Mouse (Mus musculus): ENCODE data around the gene 4931428F04Rik. TPM values are rescaled to one million over a fixed set of nuclear protein-coding genes. Genes with fewer than 3 reads are reported as not detected.
"Not testable (repeated sequence)": the region's sequence is repeated elsewhere in the genome, so short reads cannot be mapped to it uniquely, and the experiment has no call there.

4931428F04Rik gene
- polyA plus RNA-seq, 1 experiment from 2014 or later: 9.1 TPM

GRCm38 (mm10) chr8:105254966-105255350, 34.7 kb downstream of the 4931428F04Rik start, which contains the start of gene B3gnt9:
Gene B3gnt9 (minus strand): TSS chr8:105255153.
- Histone ChIP-seq H3K4me2 (peak within 1 kb of the TSS; percentile 96), H3K27ac (peak within 1 kb of the TSS; percentile 91), H3K9ac (peak within 1 kb of the TSS; percentile 49), H3K36me3 (peaks cover 9% of the 10 kb centered on the region), H3K4me1 (peaks cover 30% of the 10 kb centered on the region), H3K4me3 (replicated peaks) (peak within 1 kb of the TSS; percentile 63), H3K9me3 (no peaks in the 10 kb centered on the region), H3K27me3 (replicated peaks) (peaks cover 16% of the 10 kb centered on the region)
- ATAC-seq (ENCODE audit: insufficient read depth, low FRiP score, low read depth): peak; percentile 83
- WGBS: 2% methylated on average over 14 of the region's 14 CpGs

- Histone ChIP-seq H3K4me2 (peak overlapping the region; percentile 96), H3K27ac (peak overlapping the region; percentile 91), H3K4me1 (peaks cover 24% of the 10 kb centered on the region), H3K9me3 (no peaks in the 10 kb centered on the region), H3K27me3 (replicated peaks) (peaks cover 14% of the 10 kb centered on the region), H3K9ac (peak overlapping the region; percentile 49), H3K36me3 (peaks cover 13% of the 10 kb centered on the region), H3K4me3 (replicated peaks) (peak overlapping the region; percentile 63)
- ATAC-seq (ENCODE audit: insufficient read depth, low FRiP score, low read depth): peak; percentile 88
- WGBS: under 1% methylated on average over 73 of the region's 74 CpGs
Observed at GRCm38 (mm10) chr8:105254152-105254965, 35.3 kb downstream of the 4931428F04Rik start.

DNA sequence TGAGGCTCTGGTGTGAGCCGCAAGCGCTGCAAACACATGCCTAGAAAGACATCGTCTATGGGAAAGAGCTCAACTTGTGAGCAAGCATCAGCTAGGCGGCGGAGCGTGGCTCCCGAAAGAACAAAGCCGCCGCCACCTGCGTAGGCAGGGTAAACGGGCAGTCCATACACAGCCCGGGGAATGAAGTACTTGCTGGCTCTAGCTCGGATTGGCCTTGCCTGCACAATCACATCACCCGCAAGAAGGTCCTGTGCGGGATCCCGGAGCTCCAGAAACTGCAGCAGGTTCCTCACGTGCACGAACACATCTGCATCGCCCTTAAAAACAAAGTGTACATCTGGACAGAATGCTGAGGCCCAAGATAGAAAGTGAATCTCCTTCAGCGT, 35.9 kb downstream of the 4931428F04Rik start:
- no peaks in the 10 kb centered on the region for H3K9me3 ChIP-seq
- peak overlapping the region; percentile 63 for H3K4me3 ChIP-seq (replicated peaks)
- H3K27me3 ChIP-seq (replicated peaks): peaks cover 9% of the 10 kb centered on the region
- H3K27ac ChIP-seq: no peak overlapping the region
- H3K4me2 ChIP-seq: peak overlapping the region; percentile 96
- ATAC-seq (ENCODE audit: insufficient read depth, low FRiP score, low read depth): no peak
- H3K36me3 ChIP-seq: peaks cover 19% of the 10 kb centered on the region
- peaks cover 18% of the 10 kb centered on the region for H3K4me1 ChIP-seq
- WGBS: 48% methylated on average over 20 of the region's 20 CpGs
- H3K9ac ChIP-seq: no peak overlapping the region

GRCm38 (mm10) chr8:105252680-105253537, 36.8 kb downstream of the 4931428F04Rik start:
- no peaks in the 10 kb centered on the region for H3K9me3 ChIP-seq
- 71% methylated on average over 10 of the region's 10 CpGs for WGBS
- peaks cover 26% of the 10 kb centered on the region for H3K36me3 ChIP-seq
- peaks cover under 1% of the 10 kb centered on the region; the same call in 1 of the 2 replicates for H3K27me3 ChIP-seq (replicated peaks)
- H3K9ac ChIP-seq: no peak overlapping the region
- ATAC-seq (ENCODE audit: insufficient read depth, low FRiP score, low read depth): no peak
- no peak overlapping the region for H3K27ac ChIP-seq
- no peak overlapping the region for H3K4me3 ChIP-seq (replicated peaks)
- 0 out of 2 replicates have a peak overlapping the region, but pooled peaks have one; percentile 96 for H3K4me2 ChIP-seq
- peaks cover 14% of the 10 kb centered on the region for H3K4me1 ChIP-seq

DNA sequence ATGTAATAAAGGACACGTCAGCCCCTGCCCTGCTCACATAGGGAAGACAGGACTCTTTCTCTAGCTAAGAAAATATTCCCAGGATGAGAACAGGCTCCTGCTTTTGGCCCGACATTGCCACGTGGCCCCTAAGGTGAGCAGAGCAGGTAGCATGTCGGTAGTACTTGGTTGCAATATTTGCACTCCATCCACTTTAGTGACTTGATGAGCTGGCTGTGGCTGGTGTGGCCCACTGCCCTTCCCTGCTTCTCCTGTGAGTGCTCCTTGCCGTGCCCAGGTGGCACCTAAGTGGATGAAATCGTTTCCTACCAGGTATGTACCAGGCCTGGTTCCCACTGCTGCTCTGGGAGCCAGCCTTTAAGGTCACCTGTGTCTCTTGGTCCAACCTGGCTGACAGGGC, 37.7 kb downstream of the 4931428F04Rik start:
- peaks cover 26% of the 10 kb centered on the region for H3K36me3 ChIP-seq
- no peak overlapping the region for H3K4me2 ChIP-seq
- H3K9me3 ChIP-seq: no peaks in the 10 kb centered on the region
- WGBS: 92% methylated on average over 6 of the region's 6 CpGs
- H3K4me3 ChIP-seq (replicated peaks): no peak overlapping the region
- ATAC-seq (ENCODE audit: insufficient read depth, low FRiP score, low read depth): no peak
- H3K9ac ChIP-seq: no peak overlapping the region
- H3K4me1 ChIP-seq: peaks cover 14% of the 10 kb centered on the region
- H3K27me3 ChIP-seq (replicated peaks): no peaks in the 10 kb centered on the region
- no peak overlapping the region for H3K27ac ChIP-seq

DNA sequence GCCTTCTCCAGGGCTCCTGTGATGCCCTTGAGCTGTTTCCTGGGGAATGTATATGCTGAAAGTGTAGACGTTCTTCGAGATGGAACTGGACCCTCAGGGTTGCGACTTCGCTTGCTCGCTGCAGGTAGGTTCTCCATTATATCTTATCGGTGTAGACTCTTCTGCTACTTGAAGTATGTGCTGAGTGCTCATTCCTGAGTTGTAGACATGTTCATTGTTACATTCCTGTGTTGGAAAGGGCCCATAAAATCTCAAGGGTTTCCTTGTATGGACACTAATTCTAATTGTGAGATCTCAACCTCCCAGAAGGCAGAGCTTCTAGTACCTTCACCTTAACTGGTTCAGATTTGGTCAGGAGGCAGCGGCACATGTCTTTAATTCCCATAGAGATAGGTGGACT, 48.6 kb downstream of the 4931428F04Rik start:
- no peak for ATAC-seq (ENCODE audit: insufficient read depth, low FRiP score, low read depth)
- Histone ChIP-seq H3K4me1 (no peaks in the 10 kb centered on the region), H3K9me3 (no peaks in the 10 kb centered on the region), H3K4me2 (no peak overlapping the region), H3K27ac (no peak overlapping the region), H3K36me3 (peaks cover 16% of the 10 kb centered on the region; the same call in 1 of the 2 replicates), H3K27me3 (replicated peaks) (no peaks in the 10 kb centered on the region), H3K9ac (no peak overlapping the region), H3K4me3 (replicated peaks) (no peak overlapping the region)
- WGBS: 97% methylated on average over 7 of the region's 7 CpGs

DNA sequence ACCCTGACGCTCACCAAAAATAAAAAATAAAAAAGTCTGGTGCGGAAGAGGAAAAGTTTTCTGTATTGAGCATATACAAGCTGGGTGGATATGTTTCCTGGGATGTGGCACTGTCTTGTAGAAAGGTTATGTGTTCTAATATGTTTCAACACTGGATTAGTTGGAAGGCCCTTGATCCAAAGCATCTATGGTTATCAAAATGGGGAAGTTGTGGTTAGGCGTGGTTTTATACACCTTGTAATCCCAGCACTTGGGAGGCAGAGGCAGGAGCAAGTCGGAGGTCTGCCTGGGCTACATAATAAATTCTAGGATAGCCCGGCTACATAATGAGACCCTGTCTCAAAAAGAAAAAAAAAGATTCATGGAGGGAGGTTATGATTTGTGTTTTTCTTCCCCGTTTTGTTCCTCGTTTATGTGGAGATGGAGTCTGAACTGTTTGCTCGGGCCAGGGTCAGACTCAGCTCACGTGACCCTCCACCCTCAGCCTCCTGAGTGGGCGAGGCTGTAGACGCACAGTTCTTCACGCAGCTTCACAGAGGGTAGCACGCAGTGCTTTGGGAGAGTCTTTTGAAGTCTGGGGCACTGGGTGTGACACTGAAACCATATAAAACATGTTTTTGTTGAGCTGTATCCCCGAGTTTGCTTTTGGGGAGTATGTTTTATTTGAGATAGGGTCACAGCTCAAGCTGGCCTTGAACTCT, 52.1 kb downstream of the 4931428F04Rik start:
- 79% methylated on average over 14 of the region's 14 CpGs for WGBS
- H3K27ac ChIP-seq: no peak overlapping the region
- no peak for ATAC-seq (ENCODE audit: insufficient read depth, low FRiP score, low read depth)
- H3K4me2 ChIP-seq: no peak overlapping the region
- no peak overlapping the region for H3K9ac ChIP-seq
- H3K4me1 ChIP-seq: no peaks in the 10 kb centered on the region
- no peaks in the 10 kb centered on the region for H3K9me3 ChIP-seq
- no peak overlapping the region for H3K4me3 ChIP-seq (replicated peaks)
- H3K36me3 ChIP-seq: peaks cover 28% of the 10 kb centered on the region
- H3K27me3 ChIP-seq (replicated peaks): no peaks in the 10 kb centered on the region

DNA sequence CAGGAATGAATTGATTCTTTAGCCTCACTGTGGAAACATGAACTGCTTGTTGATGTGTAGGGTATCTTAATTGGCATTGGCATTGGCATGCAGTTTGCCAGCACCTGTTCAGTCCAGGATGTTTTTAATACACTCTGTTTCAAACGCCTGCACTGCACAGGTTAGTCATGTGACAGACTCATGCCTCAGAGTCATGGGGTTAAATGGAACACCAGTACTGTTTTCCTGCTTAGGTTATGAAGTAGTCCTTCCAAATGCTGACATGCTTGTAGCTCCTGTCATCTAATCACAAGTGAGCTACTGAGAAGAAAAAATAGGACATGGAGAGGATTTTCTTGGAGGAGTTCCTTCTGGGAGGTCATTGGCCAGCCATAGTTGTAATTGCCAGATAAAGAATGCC, 54.5 kb downstream of the 4931428F04Rik start:
- no peak overlapping the region for H3K4me3 ChIP-seq (replicated peaks)
- H3K36me3 ChIP-seq: peaks cover 18% of the 10 kb centered on the region
- H3K27ac ChIP-seq: no peak overlapping the region
- H3K9ac ChIP-seq: no peak overlapping the region
- ATAC-seq (ENCODE audit: insufficient read depth, low FRiP score, low read depth): no peak
- 72% methylated on average over 1 of the region's 1 CpGs for whole genome bisulfite sequencing
- H3K4me2 ChIP-seq: no peak overlapping the region
- no peaks in the 10 kb centered on the region for H3K27me3 ChIP-seq (replicated peaks)
- no peaks in the 10 kb centered on the region for H3K4me1 ChIP-seq
- H3K9me3 ChIP-seq: no peaks in the 10 kb centered on the region

GRCm38 (mm10) chr8:105233126-105233935, 56.3 kb downstream of the 4931428F04Rik start:
- no peak overlapping the region for H3K9ac ChIP-seq
- peaks cover 12% of the 10 kb centered on the region for H3K36me3 ChIP-seq
- no peaks in the 10 kb centered on the region for H3K4me1 ChIP-seq
- WGBS: 29% methylated on average over 1 of the region's 1 CpGs
- H3K27me3 ChIP-seq (replicated peaks): no peaks in the 10 kb centered on the region
- no peak overlapping the region for H3K27ac ChIP-seq
- no peak overlapping the region for H3K4me2 ChIP-seq
- no peak for ATAC-seq (ENCODE audit: insufficient read depth, low FRiP score, low read depth)
- no peaks in the 10 kb centered on the region for H3K9me3 ChIP-seq
- no peak overlapping the region for H3K4me3 ChIP-seq (replicated peaks)

DNA sequence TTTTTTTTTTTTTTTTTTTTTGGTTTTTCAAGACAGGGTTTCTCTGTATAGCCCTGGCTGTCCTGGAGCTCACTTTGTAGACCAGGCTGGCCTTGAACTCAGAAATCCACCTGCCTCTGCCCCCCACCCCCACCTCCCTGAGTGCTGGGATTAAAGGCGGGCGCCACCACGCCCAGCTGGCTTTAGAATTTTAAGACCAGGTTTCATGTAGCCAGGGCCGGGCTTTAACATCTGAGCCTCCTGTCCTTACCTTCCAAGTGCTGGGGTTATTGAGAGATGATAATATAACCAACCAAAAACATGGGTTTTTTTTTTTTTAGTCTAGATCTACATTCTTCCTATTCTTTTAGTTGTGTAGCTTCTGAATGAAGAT, 57.4 kb downstream of the 4931428F04Rik start:
- H3K4me3 ChIP-seq (replicated peaks); H3K9ac ChIP-seq; H3K27me3 ChIP-seq (replicated peaks); H3K4me2 ChIP-seq; H3K9me3 ChIP-seq; H3K27ac ChIP-seq; ATAC-seq (ENCODE audit: insufficient read depth, low FRiP score, low read depth); H3K4me1 ChIP-seq: not testable (repeated sequence)
- H3K36me3 ChIP-seq: peaks cover 12% of the 10 kb centered on the region
- WGBS: 92% methylated on average over 4 of the region's 4 CpGs

Measured in stomach, embryonic 15.5 days (tissue).